Mouse (Mus musculus): ENCODE measurements at regions not wholly inside any gene's neighbourhood (a gene's known extent, or its start where the extent isn't known, plus 50 kb on each side); places are given as distances from the start of the nearest gene placed in this dataset.

DNA sequence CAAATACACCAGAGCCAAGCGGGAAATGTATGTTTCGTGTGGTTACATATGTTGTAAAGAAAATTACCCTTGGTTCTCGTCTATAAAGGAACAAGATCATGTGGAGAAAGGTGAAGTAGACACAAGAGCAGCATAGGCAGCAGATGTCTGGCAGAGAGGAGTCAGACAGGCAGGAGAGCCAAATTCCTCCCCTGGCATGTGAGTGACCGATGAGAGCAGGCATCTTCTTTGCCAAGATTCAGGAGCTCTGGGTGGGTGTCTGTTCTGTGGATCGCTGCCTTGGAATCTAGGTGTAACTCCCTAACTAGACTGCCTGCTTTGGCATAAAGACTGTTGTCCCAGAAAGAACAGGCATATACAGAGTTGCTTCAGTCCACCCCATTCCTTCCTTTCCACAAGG is 275.1 kb upstream of the Col8a1 start:
- Histone ChIP-seq H3K36me3 (ENCODE audit: control insufficient read depth, insufficient read depth, low read length) (no peaks in the 10 kb centered on the region), H3K9ac (ENCODE audit: low read depth, low read length) (no peak overlapping the region), H3K27me3 (ENCODE audit: control insufficient read depth, insufficient read depth, low read length) (no peaks in the 10 kb centered on the region), H3K27ac (replicated peaks; ENCODE audit: insufficient read depth, low read depth, low read length) (no peak overlapping the region), H3K79me2 (ENCODE audit: control insufficient read depth, insufficient read depth, low read length) (no peaks in the 10 kb centered on the region), H3K4me1 (ENCODE audit: control insufficient read depth, insufficient read depth, low read length) (no peaks in the 10 kb centered on the region), H3K4me3 (ENCODE audit: insufficient read depth, low read depth, low read length) (no peak overlapping the region)
- 75% methylated on average over 5 of the region's 5 CpGs for WGBS
- TF ChIP-seq CTCF (IDR thresholded peaks at IDR 0.05; ENCODE audit: low read depth, low read length) (no peak), POLR2A (IDR thresholded peaks at IDR 0.05; ENCODE audit: extremely low read depth, insufficient read depth, low read length) (no peak)
- no peak for DNase-seq (ENCODE audit: extremely low read depth, low read depth, low spot score)

GRCm38 (mm10) chr16:58068654-58069271 is 314.2 kb upstream of the Col8a1 start:
- 52% methylated on average over 3 of the region's 3 CpGs for WGBS
- no peak overlapping the region for H3K4me3 ChIP-seq (ENCODE audit: insufficient read depth, low read depth, low read length)
- H3K36me3 ChIP-seq (ENCODE audit: control insufficient read depth, insufficient read depth, low read length) = no peaks in the 10 kb centered on the region
- H3K27ac ChIP-seq (replicated peaks; ENCODE audit: insufficient read depth, low read depth, low read length) = no peak overlapping the region
- H3K27me3 ChIP-seq (ENCODE audit: control insufficient read depth, insufficient read depth, low read length) = no peaks in the 10 kb centered on the region
- no peak for TF ChIP-seq CTCF (IDR thresholded peaks at IDR 0.05; ENCODE audit: low read depth, low read length)
- no peak for TF ChIP-seq POLR2A (IDR thresholded peaks at IDR 0.05; ENCODE audit: extremely low read depth, insufficient read depth, low read length)
- no peaks in the 10 kb centered on the region for H3K4me1 ChIP-seq (ENCODE audit: control insufficient read depth, insufficient read depth, low read length)
- DNase-seq (ENCODE audit: extremely low read depth, low read depth, low spot score) = no peak
- H3K79me2 ChIP-seq (ENCODE audit: control insufficient read depth, insufficient read depth, low read length) = no peaks in the 10 kb centered on the region
- no peak overlapping the region for H3K9ac ChIP-seq (ENCODE audit: low read depth, low read length)

GRCm38 (mm10) chr16:58072441-58072840 is 317.9 kb upstream of the Col8a1 start:
- no peak overlapping the region for H3K9ac ChIP-seq (ENCODE audit: low read depth, low read length)
- DNase-seq (ENCODE audit: extremely low read depth, low read depth, low spot score) = no peak
- H3K27me3 ChIP-seq (ENCODE audit: control insufficient read depth, insufficient read depth, low read length) = no peaks in the 10 kb centered on the region
- H3K4me1 ChIP-seq (ENCODE audit: control insufficient read depth, insufficient read depth, low read length) = no peaks in the 10 kb centered on the region
- no peak overlapping the region for H3K4me3 ChIP-seq (ENCODE audit: insufficient read depth, low read depth, low read length)
- TF ChIP-seq CTCF (IDR thresholded peaks at IDR 0.05; ENCODE audit: low read depth, low read length) (no peak), POLR2A (IDR thresholded peaks at IDR 0.05; ENCODE audit: extremely low read depth, insufficient read depth, low read length) (no peak)
- 72% methylated on average over 3 of the region's 3 CpGs for WGBS
- H3K36me3 ChIP-seq (ENCODE audit: control insufficient read depth, insufficient read depth, low read length) = no peaks in the 10 kb centered on the region
- H3K79me2 ChIP-seq (ENCODE audit: control insufficient read depth, insufficient read depth, low read length) = no peaks in the 10 kb centered on the region
- no peak overlapping the region for H3K27ac ChIP-seq (replicated peaks; ENCODE audit: insufficient read depth, low read depth, low read length)

DNA sequence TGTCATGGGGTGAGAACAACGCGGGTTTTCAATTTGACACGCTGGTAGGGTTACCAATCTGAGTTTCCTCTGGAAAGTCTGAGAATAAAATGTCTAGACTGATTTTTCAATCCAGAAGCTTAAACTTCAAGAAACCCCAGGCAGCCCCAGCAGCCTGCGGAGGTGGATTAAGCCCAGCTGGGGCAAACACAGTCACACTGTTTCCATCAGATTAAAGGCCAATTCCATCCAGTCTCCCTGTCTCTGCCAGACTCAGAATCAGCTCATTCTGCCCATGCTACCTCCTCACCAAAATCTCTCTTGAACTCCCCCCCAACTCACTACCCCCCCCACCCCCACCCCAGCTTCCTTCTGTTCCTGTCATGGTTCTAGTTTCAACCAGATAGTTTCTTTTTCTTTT is 307.9 kb upstream of the Dcbld2 start:
- Histone ChIP-seq H3K9ac (ENCODE audit: low read depth, low read length) (no peak overlapping the region), H3K4me1 (ENCODE audit: control insufficient read depth, insufficient read depth, low read length) (no peaks in the 10 kb centered on the region), H3K4me3 (ENCODE audit: insufficient read depth, low read depth, low read length) (no peak overlapping the region), H3K36me3 (ENCODE audit: control insufficient read depth, insufficient read depth, low read length) (no peaks in the 10 kb centered on the region), H3K27ac (replicated peaks; ENCODE audit: insufficient read depth, low read depth, low read length) (no peak overlapping the region), H3K27me3 (ENCODE audit: control insufficient read depth, insufficient read depth, low read length) (no peaks in the 10 kb centered on the region), H3K79me2 (ENCODE audit: control insufficient read depth, insufficient read depth, low read length) (no peaks in the 10 kb centered on the region)
- no peak for TF ChIP-seq POLR2A (IDR thresholded peaks at IDR 0.05; ENCODE audit: extremely low read depth, insufficient read depth, low read length)
- no peak for TF ChIP-seq CTCF (IDR thresholded peaks at IDR 0.05; ENCODE audit: low read depth, low read length)
- no peak for DNase-seq (ENCODE audit: extremely low read depth, low read depth, low spot score)
- 67% methylated on average over 4 of the region's 4 CpGs for WGBS

DNA sequence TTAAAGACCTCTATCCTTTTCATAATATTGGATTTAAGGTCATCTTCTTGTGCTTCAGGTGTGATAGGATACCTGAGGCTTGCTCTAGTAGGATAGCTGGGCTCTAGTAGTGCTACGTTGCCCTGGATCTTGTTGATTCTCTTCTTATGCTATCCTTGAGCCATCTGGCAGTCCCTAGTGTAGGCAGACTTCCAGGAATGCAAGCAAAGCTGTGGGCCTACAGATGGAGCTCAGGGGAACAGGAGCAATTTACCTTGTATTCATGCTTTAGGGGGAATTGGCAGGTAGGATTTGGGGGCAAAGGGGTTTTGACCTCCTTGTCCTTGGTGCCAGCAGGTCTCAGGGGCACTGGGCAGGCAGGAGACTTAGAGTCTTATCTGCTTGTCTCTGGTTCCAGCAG is 297.8 kb upstream of the Dcbld2 start:
- no peak overlapping the region for H3K4me3 ChIP-seq (ENCODE audit: insufficient read depth, low read depth, low read length)
- 74% methylated on average over 1 of the region's 1 CpGs for WGBS
- DNase-seq (ENCODE audit: extremely low read depth, low read depth, low spot score) = no peak
- H3K9ac ChIP-seq (ENCODE audit: low read depth, low read length) = no peak overlapping the region
- TF ChIP-seq CTCF (IDR thresholded peaks at IDR 0.05; ENCODE audit: low read depth, low read length) (no peak), POLR2A (IDR thresholded peaks at IDR 0.05; ENCODE audit: extremely low read depth, insufficient read depth, low read length) (no peak)
- H3K79me2 ChIP-seq (ENCODE audit: control insufficient read depth, insufficient read depth, low read length) = no peaks in the 10 kb centered on the region
- no peaks in the 10 kb centered on the region for H3K36me3 ChIP-seq (ENCODE audit: control insufficient read depth, insufficient read depth, low read length)
- no peak overlapping the region for H3K27ac ChIP-seq (replicated peaks; ENCODE audit: insufficient read depth, low read depth, low read length)
- H3K27me3 ChIP-seq (ENCODE audit: control insufficient read depth, insufficient read depth, low read length) = no peaks in the 10 kb centered on the region
- H3K4me1 ChIP-seq (ENCODE audit: control insufficient read depth, insufficient read depth, low read length) = no peaks in the 10 kb centered on the region

DNA sequence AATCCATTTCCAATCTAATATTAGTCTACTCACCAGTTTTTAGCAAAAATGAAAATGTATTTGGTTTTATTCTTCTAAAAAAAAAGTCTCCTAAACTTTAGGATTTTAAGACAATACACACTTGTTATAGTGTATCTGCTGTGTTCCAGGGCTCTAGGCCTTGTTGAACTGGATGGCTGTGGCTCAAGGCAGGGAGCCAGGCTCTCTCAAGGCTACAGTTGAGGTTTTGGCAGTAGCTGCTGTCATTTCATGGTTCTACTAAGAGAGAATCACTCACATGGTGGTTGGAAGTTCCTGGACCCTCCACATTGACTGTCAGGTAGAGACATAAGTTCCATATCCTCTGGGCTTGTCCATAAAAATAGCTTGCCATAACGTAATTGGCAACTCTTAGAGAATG is 282.2 kb upstream of the Dcbld2 start:
- Histone ChIP-seq H3K4me3 (ENCODE audit: insufficient read depth, low read depth, low read length) (no peak overlapping the region), H3K36me3 (ENCODE audit: control insufficient read depth, insufficient read depth, low read length) (no peaks in the 10 kb centered on the region), H3K4me1 (ENCODE audit: control insufficient read depth, insufficient read depth, low read length) (no peaks in the 10 kb centered on the region), H3K79me2 (ENCODE audit: control insufficient read depth, insufficient read depth, low read length) (no peaks in the 10 kb centered on the region), H3K9ac (ENCODE audit: low read depth, low read length) (no peak overlapping the region), H3K27me3 (ENCODE audit: control insufficient read depth, insufficient read depth, low read length) (no peaks in the 10 kb centered on the region), H3K27ac (replicated peaks; ENCODE audit: insufficient read depth, low read depth, low read length) (no peak overlapping the region)
- no peak for DNase-seq (ENCODE audit: extremely low read depth, low read depth, low spot score)
- 55% methylated on average over 1 of the region's 1 CpGs for WGBS
- TF ChIP-seq CTCF (IDR thresholded peaks at IDR 0.05; ENCODE audit: low read depth, low read length) (no peak), POLR2A (IDR thresholded peaks at IDR 0.05; ENCODE audit: extremely low read depth, insufficient read depth, low read length) (no peak)
